Mouse (Mus musculus): ENCODE results near the gene Syngr2.

DNA sequence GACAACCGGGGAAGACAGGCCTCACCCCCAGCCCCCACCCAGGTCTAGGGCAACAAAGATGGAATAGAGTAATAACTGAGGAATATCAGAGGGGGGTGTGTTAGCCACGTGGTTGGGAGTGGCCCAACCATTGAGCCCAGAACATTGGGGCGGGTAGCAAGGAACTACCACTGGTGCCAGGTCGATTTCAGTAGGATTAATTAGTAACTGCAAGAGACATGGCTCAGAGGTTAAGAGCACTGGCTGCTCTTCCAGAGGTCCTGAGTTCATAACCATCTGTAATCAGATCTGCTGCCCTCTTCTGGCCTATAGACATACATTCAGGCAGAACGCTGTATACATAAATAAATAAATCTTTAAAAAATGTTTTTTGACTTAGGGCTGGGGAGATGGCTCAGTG is 37.2 kb downstream of the Syngr2 start:
- TF ChIP-seq CTCF (IDR thresholded peaks at IDR 0.05; ENCODE audit: low read depth, low read length) (no peak), EP300 (IDR thresholded peaks at IDR 0.05; ENCODE audit: insufficient read depth, low read depth, low read length) (no peak)
